Mouse (Mus musculus): ENCODE results near the gene Cdk5r2. TPM values are rescaled to one million over a fixed set of nuclear protein-coding genes. Genes with fewer than 3 reads are reported as not detected.

The Cdk5r2 gene
- total RNA-seq, 2 experiments from 2014 or later: 193 to 196 TPM

- peak in 1 of 2 experiments; percentile 21 for DNase-seq (ENCODE audit: low spot score in 2 of 2)
- no peak for TF ChIP-seq CTCF (conservative IDR thresholded peaks at IDR 0.05)
- H3K27ac ChIP-seq: peak overlapping the region; percentile 94
These were observed 2.1 kb downstream of the Cdk5r2 start for GRCm38 (mm10) chr1:74856791-74857190.

GRCm38 (mm10) chr1:74857201-74857600 is 2.5 kb downstream of the Cdk5r2 start:
- Histone ChIP-seq H3K4me3 (peak overlapping the region; percentile 70), H3K27ac (peak overlapping the region; percentile 94)
- no peak for TF ChIP-seq CTCF (conservative IDR thresholded peaks at IDR 0.05)
- DNase-seq (ENCODE audit: low spot score in 2 of 2): no peak

More at GRCm38 (mm10) chr1:74856791-74857190, 2.1 kb downstream of the Cdk5r2 start:
- peak overlapping the region; percentile 70 for H3K4me3 ChIP-seq

GRCm38 (mm10) chr1:74857677-74858076 is 2.9 kb downstream of the Cdk5r2 start:
- no peak for DNase-seq (ENCODE audit: low spot score in 2 of 2)

DNA sequence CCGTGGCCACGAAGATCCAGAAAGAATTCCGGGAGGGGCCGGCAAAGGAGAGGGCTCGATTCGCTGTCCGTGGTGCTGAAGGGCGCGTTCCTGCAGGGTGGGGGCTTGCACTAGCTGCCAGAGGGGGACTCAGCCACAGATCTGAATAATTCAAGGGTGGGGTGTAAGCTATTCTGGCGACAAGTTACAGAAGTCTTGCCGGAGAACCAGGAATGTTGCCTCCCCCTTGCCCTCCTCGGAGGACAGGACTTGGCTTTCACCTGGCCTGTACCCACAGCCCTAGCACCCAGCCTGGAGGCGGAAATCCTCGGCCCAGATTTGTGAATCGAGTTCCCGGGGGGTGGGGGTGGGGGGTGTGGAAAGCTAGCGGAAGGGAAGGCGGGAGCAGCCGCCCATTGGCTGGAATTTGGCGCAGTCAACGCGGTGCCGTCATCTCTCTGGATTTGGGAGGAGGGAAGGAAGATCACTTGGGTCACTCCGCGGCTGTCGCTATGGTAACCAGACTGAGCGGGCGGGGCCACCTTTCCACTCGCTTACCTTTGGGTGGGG is 3.5 kb downstream of the Cdk5r2 start:
- Histone ChIP-seq H3K27ac (peak overlapping the region; percentile 94), H3K4me3 (peak overlapping the region; percentile 70)
- peak; percentile 90 to 94 for DNase-seq (ENCODE audit: low spot score in 2 of 2)
- no peak for TF ChIP-seq CTCF (conservative IDR thresholded peaks at IDR 0.05)

More at GRCm38 (mm10) chr1:74857677-74858076, 2.9 kb downstream of the Cdk5r2 start:
- Histone ChIP-seq H3K27ac (peak overlapping the region; percentile 94), H3K4me3 (peak overlapping the region; percentile 70)
- no peak for TF ChIP-seq CTCF (conservative IDR thresholded peaks at IDR 0.05)

DNA sequence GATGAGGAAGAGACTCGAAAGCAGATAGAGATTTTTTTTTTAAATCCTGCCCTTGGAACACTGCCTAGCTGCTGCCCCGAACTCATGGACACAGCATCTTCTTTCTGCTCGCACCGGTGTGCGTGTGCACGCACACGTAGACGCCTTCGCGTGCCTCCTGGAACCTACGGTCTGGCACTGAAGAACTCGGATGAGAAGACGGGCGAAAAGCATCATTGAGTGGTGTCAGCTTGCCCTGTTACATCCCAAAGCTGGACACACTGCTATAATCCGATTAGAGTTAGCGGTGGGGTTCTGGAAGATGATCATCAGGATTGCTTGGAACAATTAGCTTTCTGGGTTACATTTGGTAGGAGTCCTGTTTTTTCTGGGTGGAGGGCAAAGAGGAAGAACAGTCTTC is 4.1 kb downstream of the Cdk5r2 start:
- TF ChIP-seq CTCF (conservative IDR thresholded peaks at IDR 0.05): no peak
- DNase-seq (ENCODE audit: low spot score in 2 of 2): no peak
- peak overlapping the region; percentile 94 for H3K27ac ChIP-seq
- H3K4me3 ChIP-seq: peak overlapping the region; percentile 70

- H3K27ac ChIP-seq: peak overlapping the region; percentile 94
- TF ChIP-seq CTCF (conservative IDR thresholded peaks at IDR 0.05): no peak
- DNase-seq (ENCODE audit: low spot score in 2 of 2): peak in 1 of 2 experiments; percentile 39
- H3K4me3 ChIP-seq: peak overlapping the region; percentile 70
These were observed 4.7 kb downstream of the Cdk5r2 start for GRCm38 (mm10) chr1:74859223-74859984.

DNA sequence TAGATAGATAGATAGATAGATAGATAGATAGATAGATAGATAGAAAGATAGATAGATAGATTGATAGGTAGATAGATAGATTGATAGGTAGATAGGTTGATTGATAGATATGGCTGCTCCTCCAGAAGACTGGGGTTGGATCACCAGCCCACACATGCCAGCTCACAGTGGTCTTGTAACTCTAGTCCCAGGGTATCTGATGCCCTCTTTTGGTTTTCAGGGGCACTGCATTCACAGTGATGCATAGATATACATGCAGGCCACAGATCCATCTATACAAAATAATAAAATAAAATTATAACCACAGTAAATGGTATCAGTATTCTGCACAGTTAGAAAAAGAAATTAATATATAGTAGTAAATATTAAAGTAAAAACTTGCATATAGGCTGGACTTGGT is 7.0 kb downstream of the Cdk5r2 start:
- no peak for DNase-seq (ENCODE audit: low spot score in 2 of 2)
- Histone ChIP-seq H3K4me3 (no peak overlapping the region), H3K27ac (no peak overlapping the region)
- TF ChIP-seq CTCF (conservative IDR thresholded peaks at IDR 0.05): peak; percentile 61

DNA sequence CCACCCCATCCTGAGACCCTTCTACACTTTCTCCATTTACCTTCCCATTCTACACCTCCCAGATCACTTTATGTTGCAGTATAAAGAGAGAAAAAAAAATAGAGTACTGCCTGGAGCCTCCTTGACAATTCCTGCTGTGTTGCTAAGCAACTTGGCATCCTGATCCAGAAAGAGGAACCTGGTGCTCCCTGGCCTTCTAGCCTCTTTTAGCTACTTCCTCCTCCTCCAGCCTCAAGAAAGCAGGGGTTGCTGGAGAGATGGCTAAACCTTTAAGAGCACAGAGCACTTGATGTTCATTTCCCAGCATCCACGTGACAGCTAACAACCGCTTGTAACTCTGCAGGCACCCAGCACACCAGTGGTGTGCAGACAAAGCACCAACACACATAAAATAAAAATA is 17.5 kb downstream of the Cdk5r2 start:
- Histone ChIP-seq H3K4me3 (no peak overlapping the region), H3K27ac (no peak overlapping the region)
- no peak for TF ChIP-seq CTCF (conservative IDR thresholded peaks at IDR 0.05)
- DNase-seq (ENCODE audit: low spot score in 2 of 2): no peak

- Histone ChIP-seq H3K4me3 (no peak overlapping the region), H3K27ac (no peak overlapping the region)
- no peak for TF ChIP-seq CTCF (conservative IDR thresholded peaks at IDR 0.05)
- no peak for DNase-seq (ENCODE audit: low spot score in 2 of 2)
These were observed 22.5 kb downstream of the Cdk5r2 start for GRCm38 (mm10) chr1:74877199-74877598.

- H3K4me3 ChIP-seq: peak overlapping the region; percentile 22; the same call in 1 of the 2 replicates
- no peak overlapping the region for H3K27ac ChIP-seq
- DNase-seq (ENCODE audit: low spot score in 2 of 2): peak; percentile 58 to 79
- TF ChIP-seq CTCF (conservative IDR thresholded peaks at IDR 0.05): peak; percentile 90
These were observed 26.1 kb downstream of the Cdk5r2 start for GRCm38 (mm10) chr1:74880785-74881360.

- H3K27ac ChIP-seq: no peak overlapping the region
- no peak for TF ChIP-seq CTCF (conservative IDR thresholded peaks at IDR 0.05)
- peak overlapping the region; percentile 45 for H3K4me3 ChIP-seq
- no peak for DNase-seq (ENCODE audit: low spot score in 2 of 2)
These were observed 27.5 kb downstream of the Cdk5r2 start for GRCm38 (mm10) chr1:74882055-74882734.

DNA sequence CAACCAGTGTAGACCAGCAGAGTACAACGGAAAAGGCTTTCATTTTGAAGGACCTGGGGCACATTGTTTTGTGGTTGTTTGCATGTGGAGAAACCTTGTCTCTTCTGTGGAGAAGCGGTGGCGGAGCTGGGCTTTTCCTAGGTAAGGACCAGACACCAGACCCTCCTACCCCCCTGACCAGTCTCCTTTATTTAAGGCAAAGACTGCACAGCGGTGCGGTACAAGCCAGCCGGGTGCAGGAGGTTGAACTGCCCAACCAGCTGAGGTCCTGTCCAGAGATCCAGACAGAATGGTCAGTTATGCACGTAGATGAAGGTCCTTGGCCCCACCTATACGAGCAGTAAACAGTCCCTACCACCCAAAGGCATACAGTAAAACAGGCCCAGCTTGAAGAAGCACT is 28.1 kb downstream of the Cdk5r2 start:
- no peak overlapping the region for H3K4me3 ChIP-seq
- TF ChIP-seq CTCF (conservative IDR thresholded peaks at IDR 0.05): no peak

GRCm38 (mm10) chr1:74883441-74883840 is 28.7 kb downstream of the Cdk5r2 start:
- DNase-seq (ENCODE audit: low spot score in 2 of 2): no peak
- H3K27ac ChIP-seq: no peak overlapping the region
- H3K4me3 ChIP-seq: no peak overlapping the region
- no peak for TF ChIP-seq CTCF (conservative IDR thresholded peaks at IDR 0.05)

More for the DNA sequence above, 28.1 kb downstream of the Cdk5r2 start:
- no peak for DNase-seq (ENCODE audit: low spot score in 2 of 2)
- H3K27ac ChIP-seq: no peak overlapping the region

Data from layer of hippocampus, adult 2 months (tissue).